Mouse (Mus musculus) gastrocnemius, postnatal 4 days (tissue): Measurements from ENCODE around the gene Cdc42ep2. TPM values are rescaled to one million over a fixed set of nuclear protein-coding genes. Genes with fewer than 3 reads are reported as not detected.

Experiments
- DNase-seq, 2 experiments: peaks; one replicate each; pipeline ENCODE4 v3.0.0; 2021 to 2022; ENCODE audit warnings: low spot score in 2 of 2, mixed read lengths in 2 of 2
- total RNA-seq, 2 experiments: library from RNA; stranded (reverse); gene quantifications; 2 replicates each; pipeline ENCODE4 v1.2.3; 2021

The Cdc42ep2 gene
- total RNA-seq, 2 experiments from 2014 or later, result 23.1 to 27.4 TPM

- peak; percentile 42 to 75 for DNase-seq
These were observed 46.8 kb downstream of the Cdc42ep2 start, which contains the start of gene Slc25a45 for GRCm38 (mm10) chr19:5877618-5878361. Slc25a45 (plus strand) TSS chr19:5877808.

GRCm38 (mm10) chr19:5874969-5875480, 49.6 kb downstream of the Cdc42ep2 start, which contains the start of gene Frmd8:
Frmd8 (minus strand) TSS chr19:5875274.
- DNase-seq, result peak; percentile 88 to 94

GRCm38 (mm10) chr19:5874391-5874968, 50.1 kb downstream of the Cdc42ep2 start:
- no peak for DNase-seq

- DNase-seq, result no peak
These were observed 51.6 kb downstream of the Cdc42ep2 start for GRCm38 (mm10) chr19:5872931-5873556.

GRCm38 (mm10) chr19:5872528-5872927, 52.1 kb downstream of the Cdc42ep2 start:
- no peak for DNase-seq

GRCm38 (mm10) chr19:5871683-5872082, 52.9 kb downstream of the Cdc42ep2 start:
- DNase-seq, result no peak

GRCm38 (mm10) chr19:5871273-5871672, 53.3 kb downstream of the Cdc42ep2 start:
- DNase-seq, result no peak

GRCm38 (mm10) chr19:5868096-5868495, 56.5 kb downstream of the Cdc42ep2 start:
- no peak for DNase-seq

Other genes starting within 250 kb of the Cdc42ep2 start
- gene Map3k11, start 236.1 kb downstream of the Cdc42ep2 start, total RNA-seq, result 10 to 100 TPM; 29.7 to 30.2 TPM
- 10 to 100 TPM; 37.1 to 40.5 TPM for gene Pcnx3, start 235.9 kb downstream of the Cdc42ep2 start, total RNA-seq
- not detected for gene Kcnk7, start 220.4 kb downstream of the Cdc42ep2 start, total RNA-seq
- gene Ehbp1l1, start 198.5 kb downstream of the Cdc42ep2 start, total RNA-seq, result 100 to 1,000 TPM; 250 to 260 TPM
- 10 to 100 TPM; 58.8 to 59.1 TPM for gene Fam89b, start 195.2 kb downstream of the Cdc42ep2 start, total RNA-seq
- 100 to 1,000 TPM; 116 to 137 TPM for gene Ltbp3, start 183.9 kb downstream of the Cdc42ep2 start, total RNA-seq
- 10 to 100 TPM; 71.7 to 75.6 TPM for gene Scyl1, start 153.4 kb downstream of the Cdc42ep2 start, total RNA-seq
- 10 to 100 TPM; 16.2 to 16.7 TPM for gene Frmd8, start 49.5 kb downstream of the Cdc42ep2 start, total RNA-seq
- 1 to 10 TPM; 3.7 to 3.8 TPM for gene Slc25a45, start 47.0 kb downstream of the Cdc42ep2 start, total RNA-seq
- gene Tigd3, start 30.7 kb downstream of the Cdc42ep2 start, total RNA-seq, result 1 to 10 TPM; 1.5 to 2.6 TPM
- 100 to 1,000 TPM in 1 of 2 experiments, 10 to 100 TPM in 1; 97.8 to 121 TPM for gene Dpf2, start 11.8 kb downstream of the Cdc42ep2 start, total RNA-seq
- 10 to 100 TPM; 24.6 to 28.6 TPM for gene Pola2, start 39.4 kb upstream of the Cdc42ep2 start, total RNA-seq
- gene Slc22a20, start 61.3 kb upstream of the Cdc42ep2 start, total RNA-seq, result not detected
- 10 to 100 TPM; 70.9 to 79.6 TPM for gene Capn1, start 91.1 kb upstream of the Cdc42ep2 start, total RNA-seq
- gene Syvn1, start 121.8 kb upstream of the Cdc42ep2 start, total RNA-seq, result 10 to 100 TPM; 28.9 to 30.7 TPM
- 10 to 100 TPM; 45.0 to 46.2 TPM for gene Mrpl49, start 133.0 kb upstream of the Cdc42ep2 start, total RNA-seq
- gene Fau, start 133.0 kb upstream of the Cdc42ep2 start, total RNA-seq, result 1,000 to 10,000 TPM in 1 of 2 experiments, 100 to 1,000 TPM in 1; 949 to 1,029 TPM
- gene Znhit2, start 136.4 kb upstream of the Cdc42ep2 start, total RNA-seq, result 10 to 100 TPM; 13.2 to 13.4 TPM
- gene Tm7sf2, start 143.6 kb upstream of the Cdc42ep2 start, total RNA-seq, result 10 to 100 TPM in 1 of 2 experiments, 1 to 10 TPM in 1; 9.9 to 14.7 TPM
- gene Vps51, start 152.4 kb upstream of the Cdc42ep2 start, total RNA-seq, result 10 to 100 TPM; 35.4 to 37.7 TPM
- gene Tmem262, start 155.2 kb upstream of the Cdc42ep2 start, total RNA-seq, result not detected
- gene Gm28374, start 157.4 kb upstream of the Cdc42ep2 start, total RNA-seq, result under 1 TPM in 1 of 2 experiments, not detected in 1; 0.52 TPM
- 10 to 100 TPM; 28.5 to 34.6 TPM for gene Zfpl1, start 160.1 kb upstream of the Cdc42ep2 start, total RNA-seq
- gene Cdca5, start 160.2 kb upstream of the Cdc42ep2 start, total RNA-seq, result 1 to 10 TPM; 7.7 to 8.1 TPM
- gene AC131692.1, start 169.6 kb upstream of the Cdc42ep2 start, total RNA-seq, result under 1 TPM in 1 of 2 experiments, not detected in 1; 0.54 TPM
- gene Naaladl1, start 181.0 kb upstream of the Cdc42ep2 start, total RNA-seq, result under 1 TPM; 0.27 to 0.44 TPM
- gene Sac3d1, start 193.8 kb upstream of the Cdc42ep2 start, total RNA-seq, result 10 to 100 TPM; 14.8 to 16.2 TPM
- gene Snx15, start 203.5 kb upstream of the Cdc42ep2 start, total RNA-seq, result 10 to 100 TPM; 16.2 to 17.1 TPM
- under 1 TPM; 0.26 to 0.42 TPM for gene Batf2, start 216.2 kb upstream of the Cdc42ep2 start, total RNA-seq
- gene Arl2, start 216.7 kb upstream of the Cdc42ep2 start, total RNA-seq, result 10 to 100 TPM; 60.2 to 61.7 TPM